Comparison of ENCODE assay signal across 8 mouse cellular contexts in the genomic region with DNA sequence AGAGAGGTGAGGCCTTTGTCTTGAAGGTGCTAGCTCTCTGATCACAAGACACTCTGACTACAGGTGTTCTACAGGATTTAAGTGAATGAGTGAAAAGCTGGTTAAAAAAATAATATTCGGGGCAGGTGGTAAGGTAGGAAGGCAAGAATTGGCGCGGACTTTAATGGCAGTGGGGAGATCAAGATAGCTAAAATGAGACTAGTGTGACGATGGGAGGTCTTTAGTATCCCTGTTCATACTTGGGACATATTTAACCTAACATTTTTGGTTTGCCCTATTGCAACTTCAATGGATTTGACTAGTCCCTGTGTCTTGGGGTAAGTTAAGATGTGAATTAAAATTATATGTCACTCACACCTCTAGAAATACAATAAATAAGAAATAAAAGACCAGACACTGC. TPM values are rescaled to one million over a fixed set of nuclear protein-coding genes. Genes with fewer than 3 reads are reported as not detected.
DNase-seq lines count a peak whose midpoint lies in the region; ATAC-seq lines count a peak whose summit lies in the region.

No protein-coding gene starts in this region.

- H3K27me3 ChIP-seq in kidney, embryonic 14.5 days (ENCODE audit: control insufficient read depth, insufficient read depth, low read length): no peaks in the 10 kb centered on the region
- no peaks in the 10 kb centered on the region for H3K27me3 ChIP-seq in embryonic facial prominence, embryonic 10.5 days (replicated peaks; ENCODE audit: low read depth, poor library complexity, severe bottlenecking)
- no peaks in the 10 kb centered on the region for H3K27me3 ChIP-seq in hindbrain, embryonic 13.5 days
- H3K27me3 ChIP-seq in midbrain, embryonic 14.5 days (ENCODE audit: control insufficient read depth, insufficient read depth, low read length): no peaks in the 10 kb centered on the region

- H3K4me1 ChIP-seq in kidney, embryonic 14.5 days (ENCODE audit: control insufficient read depth, insufficient read depth, low read length): peaks cover 11% of the 10 kb centered on the region
- peaks cover 42% of the 10 kb centered on the region for H3K4me1 ChIP-seq in embryonic facial prominence, embryonic 10.5 days
- H3K4me1 ChIP-seq in hindbrain, embryonic 13.5 days (replicated peaks): peaks cover 35% of the 10 kb centered on the region
- peaks cover 17% of the 10 kb centered on the region for H3K4me1 ChIP-seq in midbrain, embryonic 14.5 days (ENCODE audit: control insufficient read depth, insufficient read depth, low read length)

- WGBS in kidney, embryonic 14.5 days: 33% methylated on average over 4 of the region's 4 CpGs
- WGBS in embryonic facial prominence, embryonic 10.5 days: 48% methylated on average over 4 of the region's 4 CpGs
- 41% methylated on average over 4 of the region's 4 CpGs for WGBS in hindbrain, embryonic 13.5 days
- 40% methylated on average over 4 of the region's 4 CpGs for WGBS in midbrain, embryonic 14.5 days

- peak overlapping the region; percentile 78 for H3K4me3 ChIP-seq in kidney, embryonic 14.5 days (ENCODE audit: low read length)
- peak overlapping the region; percentile 93 for H3K4me3 ChIP-seq in embryonic facial prominence, embryonic 10.5 days
- H3K4me3 ChIP-seq in hindbrain, embryonic 13.5 days: peak overlapping the region; percentile 69
- H3K4me3 ChIP-seq in midbrain, embryonic 14.5 days (replicated peaks; ENCODE audit: low read depth, low read length): peak overlapping the region; percentile 80

- ATAC-seq in kidney, embryonic 14.5 days (ENCODE audit: low FRiP score, low TSS enrichment): no peak
- ATAC-seq in hindbrain, embryonic 13.5 days (ENCODE audit: low FRiP score): no peak; the same call in 1 of the 2 replicates
- no peak for ATAC-seq in midbrain, embryonic 14.5 days (ENCODE audit: low FRiP score, low TSS enrichment)

- 0 out of 2 replicates have a peak overlapping the region, but pooled peaks have one; percentile 48 for H3K27ac ChIP-seq in kidney, embryonic 14.5 days (ENCODE audit: low read depth, low read length)
- peak overlapping the region; percentile 86 for H3K27ac ChIP-seq in embryonic facial prominence, embryonic 10.5 days (replicated peaks)
- H3K27ac ChIP-seq in hindbrain, embryonic 13.5 days: peak overlapping the region; percentile 75
- peak overlapping the region; percentile 75 for H3K27ac ChIP-seq in midbrain, embryonic 14.5 days (replicated peaks; ENCODE audit: low read depth, low read length)

- H3K4me2 ChIP-seq in kidney, embryonic 14.5 days (replicated peaks; ENCODE audit: low read depth, low read length): peak overlapping the region; percentile 41
- peak overlapping the region; percentile 56 for H3K4me2 ChIP-seq in hindbrain, embryonic 13.5 days
- peak overlapping the region; percentile 96 for H3K4me2 ChIP-seq in midbrain, embryonic 14.5 days (ENCODE audit: low read length)

- H3K9me3 ChIP-seq in kidney, embryonic 14.5 days (ENCODE audit: control insufficient read depth, low read length): no peaks in the 10 kb centered on the region
- H3K9me3 ChIP-seq in embryonic facial prominence, embryonic 10.5 days: no peaks in the 10 kb centered on the region
- H3K9me3 ChIP-seq in hindbrain, embryonic 13.5 days: no peaks in the 10 kb centered on the region
- H3K9me3 ChIP-seq in midbrain, embryonic 14.5 days (ENCODE audit: control insufficient read depth, low read length): no peaks in the 10 kb centered on the region

- peak overlapping the region; percentile 34 for H3K9ac ChIP-seq in kidney, embryonic 14.5 days (ENCODE audit: low read depth, low read length)
- H3K9ac ChIP-seq in hindbrain, embryonic 13.5 days: peak overlapping the region; percentile 71
- H3K9ac ChIP-seq in midbrain, embryonic 14.5 days (replicated peaks; ENCODE audit: low read length): peak overlapping the region; percentile 55

- DNase-seq in kidney, adult 18-20 months: no peak
- no peak for DNase-seq in embryonic facial prominence, embryonic 10.5 days (ENCODE audit: low spot score)
- no peak for DNase-seq in midbrain, embryonic 14.5 days
- no peak for DNase-seq in right cerebral cortex, postnatal 25 days
- DNase-seq in thymus, postnatal 36 days: no peak
- no peak for DNase-seq in urinary bladder, postnatal 4 days (ENCODE audit: low spot score in 2 of 2)

- H3K36me3 ChIP-seq in kidney, embryonic 14.5 days (ENCODE audit: control insufficient read depth, insufficient read depth, low read length): peaks cover 20% of the 10 kb centered on the region
- H3K36me3 ChIP-seq in embryonic facial prominence, embryonic 10.5 days (replicated peaks): peaks cover 25% of the 10 kb centered on the region
- H3K36me3 ChIP-seq in hindbrain, embryonic 13.5 days: peaks cover 15% of the 10 kb centered on the region
- peaks cover 13% of the 10 kb centered on the region for H3K36me3 ChIP-seq in midbrain, embryonic 14.5 days (ENCODE audit: control insufficient read depth, insufficient read depth, low read length)

RNA-seq across cellular contexts. Expression of a gene that starts 0.8 kb away (rescaled TPM):
- polyA plus RNA-seq in kidney, embryonic 14.5 days (2014; fragmentation: Nextera tagmentation; extraction: Ambion mirVana): 59.1 and 76.6 TPM in 2 replicates
- 85.2 and 94.3 TPM in 2 replicates for polyA plus RNA-seq in embryonic facial prominence, embryonic 10.5 days (2016; fragmentation: Nextera tagmentation; extraction: Ambion mirVana)
- 56.0 and 62.1 TPM in 2 replicates for polyA plus RNA-seq in hindbrain, embryonic 13.5 days (2015; fragmentation: Nextera tagmentation; extraction: Ambion mirVana)
- polyA plus RNA-seq in midbrain, embryonic 14.5 days (2014; fragmentation: Nextera tagmentation; extraction: Ambion mirVana): 51.6 and 51.8 TPM in 2 replicates

RNA-seq across cellular contexts. Expression of a gene that starts 3.0 kb away (rescaled TPM):
- 0.41 and 0.54 TPM in 2 replicates for polyA plus RNA-seq in kidney, embryonic 14.5 days (2014; fragmentation: Nextera tagmentation; extraction: Ambion mirVana)
- polyA plus RNA-seq in embryonic facial prominence, embryonic 10.5 days (2016; fragmentation: Nextera tagmentation; extraction: Ambion mirVana): 0.28 and 0.51 TPM in 2 replicates
- 0.93 and 0.95 TPM in 2 replicates for polyA plus RNA-seq in hindbrain, embryonic 13.5 days (2015; fragmentation: Nextera tagmentation; extraction: Ambion mirVana)
- 0.34 and 0.47 TPM in 2 replicates for polyA plus RNA-seq in midbrain, embryonic 14.5 days (2014; fragmentation: Nextera tagmentation; extraction: Ambion mirVana)

RNA-seq across cellular contexts. Expression of a gene that starts 14.5 kb away (rescaled TPM):
- 0.28 and 0.36 TPM in 2 replicates for polyA plus RNA-seq in kidney, embryonic 14.5 days (2014; fragmentation: Nextera tagmentation; extraction: Ambion mirVana)
- 1.2 and 2.3 TPM in 2 replicates for polyA plus RNA-seq in embryonic facial prominence, embryonic 10.5 days (2016; fragmentation: Nextera tagmentation; extraction: Ambion mirVana)
- polyA plus RNA-seq in hindbrain, embryonic 13.5 days (2015; fragmentation: Nextera tagmentation; extraction: Ambion mirVana): 61.3 and 69.0 TPM in 2 replicates
- polyA plus RNA-seq in midbrain, embryonic 14.5 days (2014; fragmentation: Nextera tagmentation; extraction: Ambion mirVana): 61.3 and 117 TPM in 2 replicates

RNA-seq across cellular contexts. Expression of a gene that starts 27.1 kb away (rescaled TPM):
- polyA plus RNA-seq in kidney, embryonic 14.5 days (2014; fragmentation: Nextera tagmentation; extraction: Ambion mirVana): 0.23 and 0.60 TPM in 2 replicates
- 1.2 and 1.3 TPM in 2 replicates for polyA plus RNA-seq in embryonic facial prominence, embryonic 10.5 days (2016; fragmentation: Nextera tagmentation; extraction: Ambion mirVana)
- polyA plus RNA-seq in hindbrain, embryonic 13.5 days (2015; fragmentation: Nextera tagmentation; extraction: Ambion mirVana): 1.2 and 1.7 TPM in 2 replicates
- 0.69 and 0.88 TPM in 2 replicates for polyA plus RNA-seq in midbrain, embryonic 14.5 days (2014; fragmentation: Nextera tagmentation; extraction: Ambion mirVana)

RNA-seq across cellular contexts. Expression of a gene that starts 41.5 kb away (rescaled TPM):
- polyA plus RNA-seq in kidney, embryonic 14.5 days (2014; fragmentation: Nextera tagmentation; extraction: Ambion mirVana): 47.3 and 59.0 TPM in 2 replicates
- polyA plus RNA-seq in embryonic facial prominence, embryonic 10.5 days (2016; fragmentation: Nextera tagmentation; extraction: Ambion mirVana): 12.5 and 20.2 TPM in 2 replicates
- 21.3 and 22.4 TPM in 2 replicates for polyA plus RNA-seq in hindbrain, embryonic 13.5 days (2015; fragmentation: Nextera tagmentation; extraction: Ambion mirVana)
- polyA plus RNA-seq in midbrain, embryonic 14.5 days (2014; fragmentation: Nextera tagmentation; extraction: Ambion mirVana): 11.2 and 13.7 TPM in 2 replicates

Comparison
In these comparisons a context has a peak if more than half of its experiments do, and no peak if none do; other contexts are left out.
1. H3K4me2 ChIP-seq: peak in every context shown above with its lines; median percentile 96 in midbrain, embryonic 14.5 days; 56 in hindbrain, embryonic 13.5 days; 41 in kidney, embryonic 14.5 days.
2. RNA of a gene that starts 14.5 kb away (polyA plus RNA-seq): 61.3 to 117 TPM in midbrain, embryonic 14.5 days and 61.3 to 69.0 TPM in hindbrain, embryonic 13.5 days; 1.2 to 2.3 TPM in embryonic facial prominence, embryonic 10.5 days and 0.28 to 0.36 TPM in kidney, embryonic 14.5 days; every median in the first group is over 10 times any median in the second.
3. Peak in every context shown above with its lines, with median percentiles within 50 percentile points of each other: H3K27ac ChIP-seq, H3K4me3 ChIP-seq and H3K9ac ChIP-seq.